In genomic region chr9:44640028-44640427, GRCm38 (mm10) we compare ENCODE assay signal across 11 mouse cellular contexts. TPM values are rescaled to one million over a fixed set of nuclear protein-coding genes. Genes with fewer than 3 reads are reported as not detected.
"Had no signal": no experiment of that assay in that cellular context is flagged by ENCODE, and none has a peak within 500 bp of the region (broad histone marks: within the 10 kb centered on the region; RNA-seq: fewer than 3 reads in every experiment).

No protein-coding gene starts in this region.

RNA-seq across cellular contexts. Expression of gene Treh, which starts 33.0 kb away (rescaled TPM):
- polyA plus RNA-seq: intestine, embryonic 14.5 days; kidney, embryonic 14.5 days; limb, embryonic 10.5 days; limb, embryonic 13.5 days; liver, embryonic 14.5 days; lung, embryonic 14.5 days; lung, postnatal 0 days; macrophage; midbrain, embryonic 12.5 days; midbrain, embryonic 15.5 days; neural tube, embryonic 13.5 days had no signal
